Mouse (Mus musculus): ENCODE results near the gene Sesn3.

The Sesn3 gene

GRCm38 (mm10) chr9:14293866-14294265 lies 19.0 kb downstream of the Sesn3 start:
- H3K9me3 ChIP-seq (ENCODE audit: low read length) = no peaks in the 10 kb centered on the region
- no peaks in the 10 kb centered on the region for H3K27me3 ChIP-seq (ENCODE audit: insufficient read depth, low read length)
- no peaks in the 10 kb centered on the region for H3K36me3 ChIP-seq (ENCODE audit: insufficient read depth, low read length)
- no peaks in the 10 kb centered on the region for H3K4me1 ChIP-seq (replicated peaks; ENCODE audit: low read depth, low read length)
- TF ChIP-seq NANOG (IDR thresholded peaks at IDR 0.05; ENCODE audit: borderline replicate concordance, low read length) = no peak
- H3K4me3 ChIP-seq (replicated peaks; ENCODE audit: low read length) = no peak overlapping the region

GRCm38 (mm10) chr9:14295680-14296440 lies 21.0 kb downstream of the Sesn3 start:
- no peaks in the 10 kb centered on the region for H3K9me3 ChIP-seq (ENCODE audit: low read length)
- H3K4me1 ChIP-seq (replicated peaks; ENCODE audit: low read depth, low read length) = no peaks in the 10 kb centered on the region
- no peaks in the 10 kb centered on the region for H3K36me3 ChIP-seq (ENCODE audit: insufficient read depth, low read length)
- no peaks in the 10 kb centered on the region for H3K27me3 ChIP-seq (ENCODE audit: insufficient read depth, low read length)
- no peak overlapping the region for H3K4me3 ChIP-seq (replicated peaks; ENCODE audit: low read length)
- TF ChIP-seq NANOG (IDR thresholded peaks at IDR 0.05; ENCODE audit: borderline replicate concordance, low read length) = no peak
- no peak for TF ChIP-seq CTCF (conservative IDR thresholded peaks at IDR 0.05; ENCODE audit: low read length)
- no peak for TF ChIP-seq POU5F1 (IDR thresholded peaks at IDR 0.05; ENCODE audit: borderline replicate concordance, low read length)

GRCm38 (mm10) chr9:14297204-14297603 lies 22.3 kb downstream of the Sesn3 start:
- H3K36me3 ChIP-seq (ENCODE audit: insufficient read depth, low read length) = no peaks in the 10 kb centered on the region
- no peaks in the 10 kb centered on the region for H3K9me3 ChIP-seq (ENCODE audit: low read length)
- no peak overlapping the region for H3K4me3 ChIP-seq (replicated peaks; ENCODE audit: low read length)
- no peak for TF ChIP-seq POU5F1 (IDR thresholded peaks at IDR 0.05; ENCODE audit: borderline replicate concordance, low read length)
- TF ChIP-seq NANOG (IDR thresholded peaks at IDR 0.05; ENCODE audit: borderline replicate concordance, low read length) = no peak
- TF ChIP-seq CTCF (conservative IDR thresholded peaks at IDR 0.05; ENCODE audit: low read length) = no peak
- H3K27me3 ChIP-seq (ENCODE audit: insufficient read depth, low read length) = no peaks in the 10 kb centered on the region
- H3K4me1 ChIP-seq (replicated peaks; ENCODE audit: low read depth, low read length) = no peaks in the 10 kb centered on the region

GRCm38 (mm10) chr9:14299819-14300218 lies 25.0 kb downstream of the Sesn3 start:
- Histone ChIP-seq H3K27me3 (ENCODE audit: insufficient read depth, low read length) (no peaks in the 10 kb centered on the region), H3K9me3 (ENCODE audit: low read length) (no peaks in the 10 kb centered on the region)
- TF ChIP-seq POU5F1 (IDR thresholded peaks at IDR 0.05; ENCODE audit: borderline replicate concordance, low read length) = no peak
- TF ChIP-seq NANOG (IDR thresholded peaks at IDR 0.05; ENCODE audit: borderline replicate concordance, low read length) = no peak
- no peak for TF ChIP-seq CTCF (conservative IDR thresholded peaks at IDR 0.05; ENCODE audit: low read length)

GRCm38 (mm10) chr9:14300795-14301194 lies 25.9 kb downstream of the Sesn3 start:
- H3K27me3 ChIP-seq (ENCODE audit: insufficient read depth, low read length) = no peaks in the 10 kb centered on the region
- TF ChIP-seq NANOG (IDR thresholded peaks at IDR 0.05; ENCODE audit: borderline replicate concordance, low read length) (no peak), POU5F1 (IDR thresholded peaks at IDR 0.05; ENCODE audit: borderline replicate concordance, low read length) (no peak), CTCF (conservative IDR thresholded peaks at IDR 0.05; ENCODE audit: low read length) (no peak)
- no peak overlapping the region for H3K4me3 ChIP-seq (replicated peaks; ENCODE audit: low read length)
- H3K9me3 ChIP-seq (ENCODE audit: low read length) = no peaks in the 10 kb centered on the region
- H3K4me1 ChIP-seq (replicated peaks; ENCODE audit: low read depth, low read length) = peaks cover 6% of the 10 kb centered on the region
- H3K36me3 ChIP-seq (ENCODE audit: insufficient read depth, low read length) = no peaks in the 10 kb centered on the region

More at GRCm38 (mm10) chr9:14299819-14300218, 25.0 kb downstream of the Sesn3 start:
- Histone ChIP-seq H3K4me1 (replicated peaks; ENCODE audit: low read depth, low read length) (peaks cover 4% of the 10 kb centered on the region), H3K4me3 (replicated peaks; ENCODE audit: low read length) (no peak overlapping the region), H3K36me3 (ENCODE audit: insufficient read depth, low read length) (no peaks in the 10 kb centered on the region)

GRCm38 (mm10) chr9:14304262-14304968 lies 29.5 kb downstream of the Sesn3 start:
- TF ChIP-seq CTCF (conservative IDR thresholded peaks at IDR 0.05; ENCODE audit: low read length) (no peak), POU5F1 (IDR thresholded peaks at IDR 0.05; ENCODE audit: borderline replicate concordance, low read length) (no peak), NANOG (IDR thresholded peaks at IDR 0.05; ENCODE audit: borderline replicate concordance, low read length) (no peak)
- H3K4me1 ChIP-seq (replicated peaks; ENCODE audit: low read depth, low read length) = peaks cover 6% of the 10 kb centered on the region
- H3K4me3 ChIP-seq (replicated peaks; ENCODE audit: low read length) = no peak overlapping the region
- no peaks in the 10 kb centered on the region for H3K27me3 ChIP-seq (ENCODE audit: insufficient read depth, low read length)
- H3K9me3 ChIP-seq (ENCODE audit: low read length) = no peaks in the 10 kb centered on the region
- no peaks in the 10 kb centered on the region for H3K36me3 ChIP-seq (ENCODE audit: insufficient read depth, low read length)

- H3K9me3 ChIP-seq (ENCODE audit: low read length) = no peaks in the 10 kb centered on the region
- H3K36me3 ChIP-seq (ENCODE audit: insufficient read depth, low read length) = no peaks in the 10 kb centered on the region; the same call in 1 of the 2 replicates
- TF ChIP-seq POU5F1 (IDR thresholded peaks at IDR 0.05; ENCODE audit: borderline replicate concordance, low read length) = no peak
- TF ChIP-seq CTCF (conservative IDR thresholded peaks at IDR 0.05; ENCODE audit: low read length) = no peak
- no peak for TF ChIP-seq NANOG (IDR thresholded peaks at IDR 0.05; ENCODE audit: borderline replicate concordance, low read length)
- H3K27me3 ChIP-seq (ENCODE audit: insufficient read depth, low read length) = no peaks in the 10 kb centered on the region
- H3K4me1 ChIP-seq (replicated peaks; ENCODE audit: low read depth, low read length) = peaks cover 6% of the 10 kb centered on the region
- no peak overlapping the region for H3K4me3 ChIP-seq (replicated peaks; ENCODE audit: low read length)
Observed at GRCm38 (mm10) chr9:14307341-14307740, 32.5 kb downstream of the Sesn3 start.

- Histone ChIP-seq H3K4me3 (replicated peaks; ENCODE audit: low read length) (no peak overlapping the region), H3K27me3 (ENCODE audit: insufficient read depth, low read length) (no peaks in the 10 kb centered on the region), H3K36me3 (ENCODE audit: insufficient read depth, low read length) (peaks cover 17% of the 10 kb centered on the region), H3K9me3 (ENCODE audit: low read length) (no peaks in the 10 kb centered on the region), H3K4me1 (replicated peaks; ENCODE audit: low read depth, low read length) (no peaks in the 10 kb centered on the region)
- TF ChIP-seq CTCF (conservative IDR thresholded peaks at IDR 0.05; ENCODE audit: low read length) (no peak), NANOG (IDR thresholded peaks at IDR 0.05; ENCODE audit: borderline replicate concordance, low read length) (no peak), POU5F1 (IDR thresholded peaks at IDR 0.05; ENCODE audit: borderline replicate concordance, low read length) (no peak)
Observed at GRCm38 (mm10) chr9:14313968-14314367, 39.1 kb downstream of the Sesn3 start.

All from E14TG2a.4 (cell line).